Mouse (Mus musculus): ENCODE results near the gene Slc24a4. TPM values are rescaled to one million over a fixed set of nuclear protein-coding genes. Genes with fewer than 3 reads are reported as not detected.

The Slc24a4 gene
- polyA plus RNA-seq, 1 experiment from 2014 or later, result 0.14 TPM

GRCm38 (mm10) chr12:102283483-102284266 is 155.1 kb downstream of the Slc24a4 start:
- DNase-seq (ENCODE audit: low spot score), result peak; percentile 48
- H3K4me3 ChIP-seq, result peak overlapping the region; percentile 69
- H3K4me1 ChIP-seq (replicated peaks), result peaks cover 43% of the 10 kb centered on the region
- WGBS, result 10% methylated on average over 23 of the region's 24 CpGs
- H3K36me3 ChIP-seq, result no peaks in the 10 kb centered on the region
- H3K9me3 ChIP-seq, result no peaks in the 10 kb centered on the region
- H3K27me3 ChIP-seq (ENCODE audit: insufficient read depth, poor library complexity, severe bottlenecking), result peaks cover 45% of the 10 kb centered on the region
- H3K27ac ChIP-seq, result peak overlapping the region; percentile 89

- Histone ChIP-seq H3K4me1 (replicated peaks) (peaks cover 48% of the 10 kb centered on the region), H3K4me3 (peak overlapping the region; percentile 69), H3K27ac (no peak overlapping the region), H3K27me3 (ENCODE audit: insufficient read depth, poor library complexity, severe bottlenecking) (peaks cover 45% of the 10 kb centered on the region), H3K9me3 (no peaks in the 10 kb centered on the region), H3K36me3 (no peaks in the 10 kb centered on the region)
- DNase-seq (ENCODE audit: low spot score), result no peak
- 35% methylated on average over 9 of the region's 9 CpGs for WGBS
Measured at GRCm38 (mm10) chr12:102284267-102284610, 155.7 kb downstream of the Slc24a4 start.

GRCm38 (mm10) chr12:102284618-102285159 is 156.2 kb downstream of the Slc24a4 start:
- no peak overlapping the region for H3K27ac ChIP-seq
- H3K4me3 ChIP-seq, result peak overlapping the region; percentile 69; the same call in 1 of the 2 replicates
- DNase-seq (ENCODE audit: low spot score), result no peak
- H3K36me3 ChIP-seq, result no peaks in the 10 kb centered on the region
- peaks cover 45% of the 10 kb centered on the region for H3K27me3 ChIP-seq (ENCODE audit: insufficient read depth, poor library complexity, severe bottlenecking)
- 51% methylated on average over 3 of the region's 3 CpGs for WGBS
- H3K9me3 ChIP-seq, result no peaks in the 10 kb centered on the region
- peaks cover 52% of the 10 kb centered on the region for H3K4me1 ChIP-seq (replicated peaks)

GRCm38 (mm10) chr12:102285318-102285717 is 156.8 kb downstream of the Slc24a4 start:
- 82% methylated on average over 6 of the region's 6 CpGs for WGBS
- H3K36me3 ChIP-seq, result no peaks in the 10 kb centered on the region
- no peaks in the 10 kb centered on the region for H3K9me3 ChIP-seq
- no peak for DNase-seq (ENCODE audit: low spot score)
- 0 out of 2 replicates have a peak overlapping the region, but pooled peaks have one; percentile 13 for H3K27ac ChIP-seq
- H3K4me3 ChIP-seq, result no peak overlapping the region
- H3K4me1 ChIP-seq (replicated peaks), result peaks cover 52% of the 10 kb centered on the region
- peaks cover 45% of the 10 kb centered on the region for H3K27me3 ChIP-seq (ENCODE audit: insufficient read depth, poor library complexity, severe bottlenecking)

GRCm38 (mm10) chr12:102285779-102286178 is 157.2 kb downstream of the Slc24a4 start:
- H3K27me3 ChIP-seq (ENCODE audit: insufficient read depth, poor library complexity, severe bottlenecking), result peaks cover 45% of the 10 kb centered on the region
- H3K4me3 ChIP-seq, result no peak overlapping the region
- no peak for DNase-seq (ENCODE audit: low spot score)
- WGBS, result 86% methylated on average over 5 of the region's 5 CpGs
- no peaks in the 10 kb centered on the region for H3K9me3 ChIP-seq
- H3K27ac ChIP-seq, result 0 out of 2 replicates have a peak overlapping the region, but pooled peaks have one; percentile 13
- peaks cover 52% of the 10 kb centered on the region for H3K4me1 ChIP-seq (replicated peaks)
- H3K36me3 ChIP-seq, result no peaks in the 10 kb centered on the region

GRCm38 (mm10) chr12:102286681-102287414 is 158.3 kb downstream of the Slc24a4 start:
- peaks cover 42% of the 10 kb centered on the region for H3K27me3 ChIP-seq (ENCODE audit: insufficient read depth, poor library complexity, severe bottlenecking)
- H3K27ac ChIP-seq, result 0 out of 2 replicates have a peak overlapping the region, but pooled peaks have one; percentile 9
- no peak overlapping the region for H3K4me3 ChIP-seq
- 78% methylated on average over 10 of the region's 10 CpGs for WGBS
- H3K9me3 ChIP-seq, result no peaks in the 10 kb centered on the region
- H3K36me3 ChIP-seq, result no peaks in the 10 kb centered on the region
- no peak for DNase-seq (ENCODE audit: low spot score)
- H3K4me1 ChIP-seq (replicated peaks), result peaks cover 54% of the 10 kb centered on the region

- 79% methylated on average over 6 of the region's 6 CpGs for WGBS
- Histone ChIP-seq H3K27ac (peak overlapping the region; percentile 50; the same call in 1 of the 2 replicates), H3K9me3 (no peaks in the 10 kb centered on the region), H3K4me3 (no peak overlapping the region), H3K4me1 (replicated peaks) (peaks cover 57% of the 10 kb centered on the region), H3K27me3 (ENCODE audit: insufficient read depth, poor library complexity, severe bottlenecking) (peaks cover 32% of the 10 kb centered on the region), H3K36me3 (no peaks in the 10 kb centered on the region)
- DNase-seq (ENCODE audit: low spot score), result no peak
Measured at GRCm38 (mm10) chr12:102287904-102288602, 159.5 kb downstream of the Slc24a4 start.

- no peak overlapping the region for H3K27ac ChIP-seq
- 40% methylated on average over 2 of the region's 2 CpGs for WGBS
- H3K4me3 ChIP-seq, result no peak overlapping the region
- peaks cover 49% of the 10 kb centered on the region for H3K4me1 ChIP-seq (replicated peaks)
- peaks cover 24% of the 10 kb centered on the region; the same call in 1 of the 2 replicates for H3K27me3 ChIP-seq (ENCODE audit: insufficient read depth, poor library complexity, severe bottlenecking)
- no peak for DNase-seq (ENCODE audit: low spot score)
- no peaks in the 10 kb centered on the region for H3K36me3 ChIP-seq
- no peaks in the 10 kb centered on the region for H3K9me3 ChIP-seq
Measured at GRCm38 (mm10) chr12:102288846-102289245, 160.3 kb downstream of the Slc24a4 start.

GRCm38 (mm10) chr12:102289568-102289967 is 161.0 kb downstream of the Slc24a4 start:
- Histone ChIP-seq H3K36me3 (no peaks in the 10 kb centered on the region), H3K4me1 (replicated peaks) (peaks cover 43% of the 10 kb centered on the region), H3K4me3 (no peak overlapping the region), H3K27ac (no peak overlapping the region), H3K27me3 (ENCODE audit: insufficient read depth, poor library complexity, severe bottlenecking) (peaks cover 17% of the 10 kb centered on the region; the same call in 1 of the 2 replicates), H3K9me3 (no peaks in the 10 kb centered on the region)
- no peak for DNase-seq (ENCODE audit: low spot score)
- 89% methylated on average over 1 of the region's 1 CpGs for WGBS

GRCm38 (mm10) chr12:102290662-102291061 is 162.1 kb downstream of the Slc24a4 start:
- DNase-seq (ENCODE audit: low spot score), result no peak
- Histone ChIP-seq H3K27me3 (ENCODE audit: insufficient read depth, poor library complexity, severe bottlenecking) (peaks cover 6% of the 10 kb centered on the region; the same call in 1 of the 2 replicates), H3K4me3 (no peak overlapping the region), H3K9me3 (no peaks in the 10 kb centered on the region), H3K4me1 (replicated peaks) (peaks cover 38% of the 10 kb centered on the region), H3K27ac (no peak overlapping the region), H3K36me3 (no peaks in the 10 kb centered on the region)
- 88% methylated on average over 2 of the region's 2 CpGs for WGBS

GRCm38 (mm10) chr12:102291686-102292085 is 163.2 kb downstream of the Slc24a4 start:
- H3K27me3 ChIP-seq (ENCODE audit: insufficient read depth, poor library complexity, severe bottlenecking), result no peaks in the 10 kb centered on the region
- no peak overlapping the region for H3K27ac ChIP-seq
- WGBS, result 55% methylated on average over 6 of the region's 6 CpGs
- peaks cover 31% of the 10 kb centered on the region for H3K4me1 ChIP-seq (replicated peaks)
- H3K4me3 ChIP-seq, result no peak overlapping the region
- DNase-seq (ENCODE audit: low spot score), result no peak
- no peaks in the 10 kb centered on the region for H3K9me3 ChIP-seq
- H3K36me3 ChIP-seq, result no peaks in the 10 kb centered on the region

- Histone ChIP-seq H3K9me3 (no peaks in the 10 kb centered on the region), H3K27ac (no peak overlapping the region), H3K4me3 (no peak overlapping the region), H3K36me3 (no peaks in the 10 kb centered on the region), H3K27me3 (ENCODE audit: insufficient read depth, poor library complexity, severe bottlenecking) (no peaks in the 10 kb centered on the region), H3K4me1 (replicated peaks) (peaks cover 24% of the 10 kb centered on the region)
- 87% methylated on average over 7 of the region's 7 CpGs for WGBS
- no peak for DNase-seq (ENCODE audit: low spot score)
Measured at GRCm38 (mm10) chr12:102292501-102293215, 164.1 kb downstream of the Slc24a4 start.

Measured in hindbrain, embryonic 10.5 days (tissue).